Mouse (Mus musculus) kidney, embryonic 14.5 days (tissue): Measurements from ENCODE around the gene Zdhhc18. TPM values are rescaled to one million over a fixed set of nuclear protein-coding genes. Genes with fewer than 3 reads are reported as not detected.

Source experiments
- ATAC-seq: fragments of 200-750 bp; cut with Nextera tagmentation; 2 replicates; pipeline ENCODE4 v1.8.0; 2017; ENCODE audit warnings: moderate number of reproducible peaks, mild to moderate bottlenecking, moderate TSS enrichment, moderate library complexity; ENCODE audit not compliant: low FRiP score, low TSS enrichment
- H3K27ac ChIP-seq: fragments of 300-500 bp; sonication (generic); 2 replicates; pipeline ENCODE4 v1.5.1; 2014; ENCODE audit warnings: low read depth, mild to moderate bottlenecking, low read length, moderate library complexity, mixed read lengths
- H3K27me3 ChIP-seq: fragments of 300-500 bp; sonication (generic); 2 replicates; pipeline ENCODE4 v1.6.1; 2014; ENCODE audit warnings: mild to moderate bottlenecking, low read length; ENCODE audit not compliant: control insufficient read depth, insufficient read depth
- H3K36me3 ChIP-seq: fragments of 300-500 bp; sonication (generic); 2 replicates; pipeline ENCODE4 v1.6.1; 2014; ENCODE audit warnings: low read length, mixed read lengths; ENCODE audit not compliant: control insufficient read depth, insufficient read depth
- H3K4me1 ChIP-seq: fragments of 300-500 bp; sonication (generic); 2 replicates; pipeline ENCODE4 v1.6.1; 2014; ENCODE audit warnings: low read length, mixed read lengths; ENCODE audit not compliant: control insufficient read depth, insufficient read depth
- H3K4me2 ChIP-seq: fragments of 300-500 bp; sonication (generic); replicated peaks from 2 replicates; pipeline ENCODE4 v1.6.1; 2014; ENCODE audit warnings: low read depth, mild to moderate bottlenecking, low read length
- H3K4me3 ChIP-seq: fragments of 300-500 bp; sonication (generic); 2 replicates; pipeline ENCODE4 v1.5.1; 2014; ENCODE audit warnings: mild to moderate bottlenecking, low read length
- H3K9ac ChIP-seq: fragments of 300-500 bp; sonication (generic); 2 replicates; pipeline ENCODE4 v1.6.1; 2014; ENCODE audit warnings: low read depth, mild to moderate bottlenecking, low read length, moderate library complexity
- H3K9me3 ChIP-seq: fragments of 300-500 bp; sonication (generic); 2 replicates; pipeline ENCODE4 v1.6.1; 2016; ENCODE audit warnings: low read length; ENCODE audit not compliant: control insufficient read depth
- WGBS: fragments of 180-500 bp; shearing (Covaris S2); extraction: QIAGEN DNeasy Blood & Tissue Kit; methylation state at CpG from one replicate; pipeline ENCODE4 v1.1.7; 2014; 5-methylcytosine and 5-hydroxymethylcytosine counted together
- polyA plus RNA-seq: library from polyadenylated mRNA; unstranded; fragments of >200 nt; fragmentation: Nextera tagmentation; extraction: Ambion mirVana; gene quantifications from 2 replicates; pipeline ENCODE4 v1.2.1, GENCODE M21; 2014

The Zdhhc18 gene
- polyA plus RNA-seq, 1 experiment from 2014 or later = 3.0 TPM

DNA sequence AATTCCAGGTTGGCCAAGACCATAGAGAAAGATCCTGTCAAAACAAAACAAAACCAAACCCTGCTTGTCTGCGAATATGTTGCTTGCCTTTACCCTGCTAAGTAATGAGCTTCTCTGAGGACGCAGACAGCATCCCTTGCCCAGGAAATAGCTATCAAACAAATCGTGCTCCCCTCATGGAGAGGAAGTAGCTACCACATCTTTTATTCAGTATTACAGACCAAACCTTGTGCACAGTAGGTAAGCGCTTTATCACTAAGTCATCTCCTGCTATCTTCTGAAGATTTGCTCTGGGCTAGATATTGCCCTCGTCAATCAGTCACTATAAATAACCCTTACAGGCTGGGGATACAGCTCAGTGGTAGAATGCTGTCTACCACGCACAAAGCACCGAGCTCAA, 20.8 kb downstream of the Zdhhc18 start:
- Histone ChIP-seq H3K4me2 (no peak overlapping the region), H3K27ac (no peak overlapping the region), H3K4me1 (peaks cover 31% of the 10 kb centered on the region), H3K9ac (no peak overlapping the region), H3K4me3 (no peak overlapping the region), H3K36me3 (peaks cover 8% of the 10 kb centered on the region), H3K27me3 (no peaks in the 10 kb centered on the region), H3K9me3 (no peaks in the 10 kb centered on the region)
- ATAC-seq = no peak
- 82% methylated on average over 7 of the region's 7 CpGs for WGBS

DNA sequence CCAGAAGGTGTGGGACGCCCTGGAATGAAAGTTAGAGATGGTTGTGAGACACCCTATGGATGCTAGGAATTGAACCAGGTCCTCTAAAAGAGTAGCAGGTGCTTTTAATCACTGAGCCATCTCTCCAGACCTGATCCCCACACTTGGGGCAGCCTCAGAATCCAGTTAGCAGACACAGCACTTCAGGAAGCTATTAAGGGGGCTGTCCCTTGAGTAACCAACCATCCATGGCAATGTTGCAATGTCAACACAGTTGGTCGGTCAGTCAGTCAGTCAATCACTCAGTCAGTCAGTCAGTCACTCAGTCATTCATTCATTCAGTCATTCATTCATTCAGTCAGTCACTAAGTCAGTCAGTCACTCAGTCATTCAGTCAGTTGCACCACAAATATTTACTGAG, 21.4 kb downstream of the Zdhhc18 start:
- peaks cover 8% of the 10 kb centered on the region for H3K36me3 ChIP-seq
- no peak overlapping the region for H3K4me2 ChIP-seq
- H3K4me3 ChIP-seq = no peak overlapping the region
- WGBS = 65% methylated on average over 2 of the region's 2 CpGs
- no peak overlapping the region for H3K9ac ChIP-seq
- H3K27ac ChIP-seq = no peak overlapping the region
- peaks cover 31% of the 10 kb centered on the region for H3K4me1 ChIP-seq
- no peaks in the 10 kb centered on the region for H3K9me3 ChIP-seq
- no peak for ATAC-seq
- H3K27me3 ChIP-seq = no peaks in the 10 kb centered on the region

DNA sequence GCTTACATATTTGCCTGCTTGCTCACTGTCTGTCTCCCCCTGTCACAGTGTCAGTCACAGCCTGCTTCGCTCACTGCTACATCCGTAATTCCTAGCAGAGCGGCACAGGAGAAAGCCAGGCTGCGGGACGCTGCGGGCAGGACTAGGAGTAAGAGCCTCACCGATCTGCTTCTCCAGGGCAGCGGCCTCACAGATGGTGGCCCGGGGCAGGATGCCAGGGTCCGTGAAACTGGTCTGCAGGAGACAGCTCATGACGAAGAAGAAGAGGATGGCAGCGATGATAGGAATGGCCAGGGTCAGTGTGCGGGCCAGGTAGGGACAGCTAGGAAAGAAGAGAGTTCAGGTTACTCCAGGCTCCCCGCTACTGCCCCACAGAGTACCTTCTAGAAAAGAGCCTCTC, 22.9 kb downstream of the Zdhhc18 start:
- no peak for ATAC-seq
- 91% methylated on average over 14 of the region's 14 CpGs for WGBS

DNA sequence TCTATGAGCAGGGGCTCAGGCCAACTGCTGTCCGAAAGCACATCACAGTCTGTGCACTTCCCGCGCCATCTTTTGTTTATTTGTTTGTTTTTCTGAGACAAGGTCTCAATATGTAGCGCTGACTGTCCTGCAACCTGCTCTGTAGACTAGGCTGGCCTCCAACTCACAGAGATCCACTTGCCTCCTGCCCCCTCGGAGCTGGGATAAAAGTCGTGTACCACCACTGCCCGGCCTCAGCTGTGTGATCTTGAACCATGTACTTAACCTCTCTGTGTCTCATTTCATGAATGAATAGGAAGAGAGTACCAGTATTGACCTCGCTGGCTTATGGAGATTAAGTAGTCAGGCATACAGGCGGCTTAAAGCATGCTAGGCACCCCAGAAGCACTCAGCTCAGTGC, 23.3 kb downstream of the Zdhhc18 start:
- peak overlapping the region; percentile 85; the same call in 1 of the 2 replicates for H3K27ac ChIP-seq
- no peak overlapping the region for H3K4me2 ChIP-seq
- peaks cover 8% of the 10 kb centered on the region for H3K36me3 ChIP-seq
- no peaks in the 10 kb centered on the region for H3K27me3 ChIP-seq
- 70% methylated on average over 9 of the region's 9 CpGs for WGBS
- no peak overlapping the region for H3K4me3 ChIP-seq
- no peak overlapping the region for H3K9ac ChIP-seq
- H3K4me1 ChIP-seq = peaks cover 24% of the 10 kb centered on the region
- no peak for ATAC-seq
- H3K9me3 ChIP-seq = no peaks in the 10 kb centered on the region

More for the DNA sequence above, 22.9 kb downstream of the Zdhhc18 start:
- Histone ChIP-seq H3K4me1 (peaks cover 28% of the 10 kb centered on the region), H3K4me2 (no peak overlapping the region), H3K27me3 (no peaks in the 10 kb centered on the region), H3K4me3 (no peak overlapping the region), H3K9ac (no peak overlapping the region), H3K36me3 (peaks cover 8% of the 10 kb centered on the region), H3K9me3 (no peaks in the 10 kb centered on the region), H3K27ac (peak overlapping the region; percentile 3; the same call in 1 of the 2 replicates)

DNA sequence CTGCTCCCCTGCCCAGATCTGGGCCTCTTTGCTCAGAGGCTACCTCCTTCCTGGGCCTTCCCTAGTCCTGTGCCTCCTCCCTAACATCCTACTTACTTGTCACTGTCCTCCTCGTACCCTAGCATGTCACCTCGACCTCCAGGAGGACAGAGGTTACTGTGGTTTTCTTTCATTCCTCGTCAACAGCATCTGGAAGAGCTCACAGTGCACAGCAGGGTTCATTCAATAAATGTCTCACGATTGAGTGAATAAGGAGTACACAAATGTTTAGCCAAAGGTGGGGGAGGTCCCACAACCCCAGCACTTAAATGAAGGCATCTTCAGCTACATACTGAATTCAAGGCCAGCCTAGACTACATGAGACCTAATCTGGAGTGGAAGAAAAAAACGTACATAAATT, 23.7 kb downstream of the Zdhhc18 start:
- H3K4me1 ChIP-seq = peaks cover 20% of the 10 kb centered on the region
- ATAC-seq = peak; percentile 3; the same call in 1 of the 2 replicates
- H3K4me2 ChIP-seq = no peak overlapping the region
- H3K36me3 ChIP-seq = peaks cover 9% of the 10 kb centered on the region
- no peak overlapping the region for H3K4me3 ChIP-seq
- peak overlapping the region; percentile 85 for H3K27ac ChIP-seq
- no peak overlapping the region for H3K9ac ChIP-seq
- no peaks in the 10 kb centered on the region for H3K9me3 ChIP-seq
- WGBS = 33% methylated on average over 5 of the region's 5 CpGs
- H3K27me3 ChIP-seq = no peaks in the 10 kb centered on the region

DNA sequence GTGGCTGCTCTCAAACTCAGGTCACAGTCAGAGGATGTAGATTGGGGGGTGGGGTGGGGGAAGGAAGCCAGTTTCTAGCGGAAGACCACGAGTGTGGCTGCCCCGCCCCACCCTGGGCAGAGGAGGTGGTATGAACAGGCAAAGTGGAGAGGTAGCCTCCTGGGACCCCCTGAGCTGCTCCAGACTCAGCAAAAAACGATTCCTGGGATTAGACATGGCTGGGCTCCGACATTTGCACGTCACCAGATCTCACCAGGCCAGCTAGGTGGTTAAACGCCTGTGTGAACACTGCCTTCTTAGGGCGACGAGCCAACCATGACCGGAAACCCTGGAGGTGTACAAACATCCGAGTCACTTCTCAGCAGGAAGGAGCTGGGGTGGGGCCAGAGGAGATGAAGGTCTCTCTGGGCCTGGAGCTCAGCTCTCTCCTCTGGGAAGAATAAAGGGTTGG, 24.3 kb downstream of the Zdhhc18 start:
- Histone ChIP-seq H3K4me2 (no peak overlapping the region), H3K4me1 (peaks cover 16% of the 10 kb centered on the region), H3K9me3 (no peaks in the 10 kb centered on the region), H3K36me3 (peaks cover 10% of the 10 kb centered on the region), H3K27ac (peak overlapping the region; percentile 85), H3K4me3 (no peak overlapping the region), H3K9ac (0 out of 2 replicates have a peak overlapping the region, but pooled peaks have one; percentile 15), H3K27me3 (no peaks in the 10 kb centered on the region)
- ATAC-seq = peak; percentile 63
- 23% methylated on average over 11 of the region's 11 CpGs for WGBS

DNA sequence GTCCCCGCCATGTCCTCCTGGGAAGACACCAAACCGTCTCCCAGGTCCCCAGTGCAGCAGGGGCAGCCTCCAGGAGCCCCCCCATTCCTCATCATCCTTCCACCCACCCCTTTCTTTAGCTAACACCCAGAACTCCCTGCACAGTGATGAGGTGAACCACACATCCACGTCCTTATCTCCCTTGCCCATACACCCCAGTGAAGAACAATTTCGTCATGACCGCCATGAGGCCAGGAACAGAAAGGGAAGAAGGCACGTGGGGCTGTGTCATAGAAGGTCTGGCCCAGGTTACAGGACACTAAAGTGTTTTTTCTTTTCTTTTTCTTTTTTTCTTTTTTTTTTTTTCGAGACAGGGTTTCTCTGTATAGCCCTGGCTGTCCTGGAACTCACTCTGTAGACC, 25.1 kb downstream of the Zdhhc18 start:
- Histone ChIP-seq H3K4me1 (peaks cover 16% of the 10 kb centered on the region), H3K9ac (no peak overlapping the region), H3K9me3 (no peaks in the 10 kb centered on the region), H3K36me3 (peaks cover 13% of the 10 kb centered on the region), H3K4me3 (no peak overlapping the region), H3K4me2 (no peak overlapping the region), H3K27me3 (no peaks in the 10 kb centered on the region), H3K27ac (no peak overlapping the region)
- WGBS = 89% methylated on average over 7 of the region's 7 CpGs
- ATAC-seq = no peak

DNA sequence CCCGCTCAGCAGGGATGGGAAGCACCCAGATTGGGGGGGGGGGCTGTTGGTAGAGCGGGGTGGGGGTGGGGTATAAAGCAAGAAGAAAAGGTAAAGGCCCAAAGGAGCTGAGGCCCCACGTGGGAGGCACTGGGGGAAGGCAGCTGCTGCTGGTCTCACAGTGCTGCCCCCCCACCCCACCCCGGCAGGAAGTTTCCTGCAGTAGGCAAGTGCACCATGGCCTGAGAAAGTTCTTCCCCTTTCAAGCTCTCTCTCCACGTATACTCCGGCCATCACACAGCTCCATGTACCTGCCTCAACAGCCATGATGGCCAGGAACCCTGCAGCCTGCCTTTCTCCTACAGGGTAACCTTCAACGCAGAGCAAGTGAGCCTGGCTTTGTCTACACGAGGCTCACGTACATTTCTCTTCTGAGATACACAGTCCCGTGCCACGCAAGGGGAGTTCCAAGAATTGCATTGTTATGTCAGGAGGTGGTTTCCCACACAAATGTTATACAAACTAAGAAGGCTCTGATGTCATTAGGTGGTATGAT, 27.7 kb downstream of the Zdhhc18 start:
- WGBS = 81% methylated on average over 11 of the region's 11 CpGs
- H3K4me2 ChIP-seq = no peak overlapping the region
- H3K9me3 ChIP-seq = no peaks in the 10 kb centered on the region
- H3K4me1 ChIP-seq = peaks cover 16% of the 10 kb centered on the region
- no peak for ATAC-seq
- H3K4me3 ChIP-seq = no peak overlapping the region
- H3K27ac ChIP-seq = no peak overlapping the region
- H3K36me3 ChIP-seq = peaks cover 15% of the 10 kb centered on the region
- H3K9ac ChIP-seq = no peak overlapping the region
- no peaks in the 10 kb centered on the region for H3K27me3 ChIP-seq

DNA sequence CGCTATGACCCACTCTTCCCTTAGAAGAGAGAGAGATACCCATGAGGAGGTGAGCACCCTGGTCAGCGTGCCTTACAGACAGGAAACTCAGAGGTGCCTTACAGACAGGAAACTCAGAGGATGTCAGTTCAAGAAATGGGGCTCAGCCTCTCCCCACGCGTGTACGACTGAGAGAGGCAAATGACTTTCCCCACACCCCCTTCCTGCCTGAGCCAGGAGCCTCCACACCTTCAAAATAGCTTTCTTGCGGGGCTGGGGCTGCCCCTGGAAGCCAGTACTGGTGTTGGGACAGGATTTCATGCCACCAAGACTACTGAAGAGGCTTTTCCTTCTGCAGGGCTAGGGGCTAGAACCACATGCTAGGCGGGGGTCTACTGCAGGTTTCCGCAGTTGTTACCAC, 29.3 kb downstream of the Zdhhc18 start:
- Histone ChIP-seq H3K27ac (no peak overlapping the region), H3K9ac (no peak overlapping the region), H3K4me3 (no peak overlapping the region), H3K4me1 (peaks cover 6% of the 10 kb centered on the region; the same call in 1 of the 2 replicates), H3K36me3 (peaks cover 11% of the 10 kb centered on the region; the same call in 1 of the 2 replicates), H3K4me2 (no peak overlapping the region), H3K9me3 (no peaks in the 10 kb centered on the region), H3K27me3 (no peaks in the 10 kb centered on the region)
- no peak for ATAC-seq
- WGBS = 86% methylated on average over 8 of the region's 8 CpGs
